Mouse (Mus musculus): ENCODE data around the gene Grm3.

DNA sequence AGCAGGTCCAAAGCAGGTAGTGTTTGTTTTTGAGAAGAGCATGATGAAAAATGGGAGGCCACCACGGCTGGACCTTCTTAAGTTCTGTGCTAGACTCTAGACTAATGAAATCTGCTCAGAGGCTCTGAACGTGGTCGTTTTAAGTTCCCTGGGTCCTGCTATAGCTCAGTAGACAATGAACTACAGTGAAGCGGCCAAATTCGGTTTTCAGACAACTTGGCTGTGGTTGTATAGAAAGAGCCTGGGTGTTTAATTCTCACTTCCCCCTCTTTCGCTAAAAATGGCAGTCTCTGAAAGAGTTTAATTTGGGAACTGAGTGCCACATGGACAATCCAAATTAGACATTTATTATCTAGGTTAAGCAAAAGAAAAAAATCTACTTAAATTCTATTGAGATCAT, 154.0 kb downstream of the Grm3 start:
- TF ChIP-seq POLR2A (IDR thresholded peaks at IDR 0.05; ENCODE audit: low read depth, low read length) (no peak), CTCF (IDR thresholded peaks at IDR 0.05; ENCODE audit: borderline replicate concordance, insufficient read depth, low read length) (no peak)
